Mouse (Mus musculus) testis, adult 10 weeks (tissue): ENCODE data around the gene Prss12. TPM values are rescaled to one million over a fixed set of nuclear protein-coding genes. Genes with fewer than 3 reads are reported as not detected.

Experiments used
- polyA plus RNA-seq: library from polyadenylated mRNA; stranded (reverse); fragments of 350-450 nt; fragmentation: Illumina TruSeq; extraction: RNeasy Lipid Tissue Mini Kit (QIAGEN cat#74804); gene quantifications from one replicate; pipeline ENCODE4 v1.2.3, GENCODE M21; 2014; ENCODE audit warnings: low read depth, low replicate concordance

The Prss12 gene
- 0.25 TPM for polyA plus RNA-seq

DNA sequence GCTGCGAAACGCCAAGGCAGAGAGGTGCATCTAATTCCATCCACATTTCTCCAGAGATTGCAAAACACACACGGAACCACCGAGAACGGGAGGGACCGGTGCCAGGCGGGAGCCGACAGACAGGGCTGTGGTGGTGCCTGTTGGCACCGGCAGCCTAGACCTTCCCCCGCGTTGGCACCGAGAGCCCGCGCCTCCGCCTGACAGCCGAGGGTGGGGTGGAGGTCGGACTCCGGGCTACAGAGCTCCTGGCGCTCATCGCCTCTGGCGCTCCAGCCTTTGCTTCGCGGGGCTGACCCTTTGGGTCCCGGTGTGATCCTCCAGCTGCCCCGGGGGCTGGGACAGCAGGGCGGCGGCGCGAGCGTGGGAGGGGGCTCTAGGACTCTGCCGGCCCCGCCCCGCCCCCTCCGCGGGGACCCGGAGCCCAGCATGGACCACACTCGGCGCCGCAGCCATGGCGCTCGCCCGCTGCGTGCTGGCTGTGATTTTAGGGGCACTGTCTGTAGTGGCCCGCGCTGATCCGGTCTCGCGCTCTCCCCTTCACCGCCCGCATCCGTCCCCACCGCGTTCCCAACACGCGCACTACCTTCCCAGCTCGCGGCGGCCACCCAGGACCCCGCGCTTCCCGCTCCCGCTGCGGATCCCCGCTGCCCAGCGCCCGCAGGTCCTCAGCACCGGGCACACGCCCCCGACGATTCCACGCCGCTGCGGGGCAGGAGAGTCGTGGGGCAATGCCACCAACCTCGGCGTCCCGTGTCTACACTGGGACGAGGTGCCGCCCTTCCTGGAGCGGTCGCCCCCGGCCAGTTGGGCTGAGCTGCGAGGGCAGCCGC, at the start of gene Prss12:
Prss12 (plus strand) TSS at position 206 of the 830 bp plus-strand sequence.

Other genes starting within 250 kb of the Prss12 start
- gene Synpo2, start 210.8 kb upstream of the Prss12 start, polyA plus RNA-seq: 1.9 TPM
- gene Sec24d, start 179.5 kb upstream of the Prss12 start, polyA plus RNA-seq: 3.8 TPM
- gene Mettl14, start 60.8 kb upstream of the Prss12 start, polyA plus RNA-seq: 24.4 TPM
- 29.6 TPM for gene Ndst3, start 243.9 kb downstream of the Prss12 start, polyA plus RNA-seq